ENCODE assay signal across 8 mouse cellular contexts in the genomic region with DNA sequence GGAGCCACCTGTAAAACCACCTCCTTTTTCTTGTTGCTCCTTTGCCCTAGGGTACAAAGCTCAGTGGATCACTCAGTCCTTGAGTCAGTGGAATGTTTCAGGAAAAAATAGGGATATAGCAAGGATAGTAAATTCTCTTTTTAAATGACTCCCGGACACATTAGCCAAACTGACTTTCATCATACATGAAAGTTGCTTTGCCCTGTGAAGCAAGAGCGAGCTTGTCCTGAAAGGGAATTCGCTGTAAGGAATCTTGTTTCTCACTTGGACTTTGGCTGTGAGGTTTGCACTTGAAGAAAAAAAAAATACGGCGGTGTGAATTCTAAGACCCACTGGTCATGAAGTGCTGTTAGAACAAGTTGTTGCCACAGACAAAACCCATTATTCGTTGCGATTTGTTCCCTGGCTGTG. TPM values are rescaled to one million over a fixed set of nuclear protein-coding genes. Genes with fewer than 3 reads are reported as not detected.
DNase-seq lines count a peak whose midpoint lies in the region; ATAC-seq and TF ChIP-seq lines count a peak whose summit lies in the region.

No protein-coding gene starts in this region.

- H3K79me2 ChIP-seq in macrophage (ENCODE audit: inconsistent target): peaks cover 65% of the 10 kb centered on the region

- H3K27ac ChIP-seq in ES-E14 (ENCODE audit: insufficient read depth, low read depth, low read length, poor library complexity, severe bottlenecking): no peak overlapping the region
- no peak overlapping the region for H3K27ac ChIP-seq in forebrain, embryonic 14.5 days (ENCODE audit: low read depth, low read length)
- H3K27ac ChIP-seq in macrophage: peak overlapping the region; percentile 90

- DNase-seq in 3T3-L1 (ENCODE audit: low read depth, low spot score) (peak; percentile 44), ES-E14 (ENCODE audit: low read depth, low spot score) (no peak)
- peak; percentile 6 for DNase-seq in forebrain, embryonic 14.5 days (ENCODE audit: low spot score)
- DNase-seq in kidney, adult 8-10 months: peak; percentile 75 to 89
- DNase-seq in urinary bladder, adult 2 months (ENCODE audit: low spot score): no peak
- no peak for DNase-seq in left cerebral cortex, postnatal 10 days (ENCODE audit: extremely low spot score in 1 of 2, low spot score in 2 of 2)
- no peak for DNase-seq in urinary bladder, postnatal 4 days (ENCODE audit: low spot score in 2 of 2)

- no peak overlapping the region; the same call in 1 of the 2 replicates for H3K9ac ChIP-seq in ES-E14 (ENCODE audit: insufficient read depth, low read depth, low read length, poor library complexity, severe bottlenecking)
- peak overlapping the region; percentile 97 for H3K9ac ChIP-seq in forebrain, embryonic 14.5 days (ENCODE audit: low read length)

- no peaks in the 10 kb centered on the region for H3K9me3 ChIP-seq in ES-E14 (ENCODE audit: control insufficient read depth, insufficient read depth, low read depth, low read length)
- H3K9me3 ChIP-seq in forebrain, embryonic 14.5 days (replicated peaks; ENCODE audit: control insufficient read depth, low read length): no peaks in the 10 kb centered on the region

- H3K36me3 ChIP-seq in ES-E14 (ENCODE audit: control insufficient read depth, insufficient read depth, low read length, poor library complexity, severe bottlenecking) (no peaks in the 10 kb centered on the region), macrophage (ENCODE audit: inconsistent target) (no peaks in the 10 kb centered on the region)
- no peaks in the 10 kb centered on the region for H3K36me3 ChIP-seq in forebrain, embryonic 14.5 days (ENCODE audit: control insufficient read depth, insufficient read depth, low read length)

- in situ Hi-C loops in ES-E14 (cut with MboI; ENCODE audit: low sequenced_read_pairs in 2 of 2, unreplicated experiment in 2 of 2): no loop called here

- H3K4me2 ChIP-seq in forebrain, embryonic 14.5 days (ENCODE audit: low read length): peak overlapping the region; percentile 64

- ATAC-seq in forebrain, embryonic 14.5 days: no peak

- no peaks in the 10 kb centered on the region for H3K27me3 ChIP-seq in forebrain, embryonic 14.5 days (replicated peaks; ENCODE audit: control insufficient read depth, insufficient read depth, low read length)

- WGBS in forebrain, embryonic 14.5 days: 16% methylated on average over 7 of the region's 7 CpGs
- WGBS in macrophage (ENCODE audit: missing documents): 7% methylated on average over 7 of the region's 7 CpGs

- H3K4me1 ChIP-seq in ES-E14 (ENCODE audit: control insufficient read depth in 2 of 2, insufficient read depth in 2 of 2, low read length in 2 of 2, poor library complexity in 1 of 2): peaks cover 0 to 4% of the 10 kb centered on the region in 2 experiments; a peak in 1 of 4 replicates
- peaks cover 7% of the 10 kb centered on the region; the same call in 1 of the 2 replicates for H3K4me1 ChIP-seq in forebrain, embryonic 14.5 days (ENCODE audit: control insufficient read depth, insufficient read depth, low read length)

- intact Hi-C loops in left cerebral cortex, postnatal 10 days (cut with DNase I): loop anchor here (5.0 kb wide), 1 partner anchor 110 kb away; no protein-coding TSS in a partner anchor

- peak overlapping the region; percentile 95 to 97 for H3K4me3 ChIP-seq in ES-E14 (ENCODE audit: insufficient read depth in 1 of 2, low read depth in 1 of 2, low read length in 2 of 2, poor library complexity in 1 of 2, severe bottlenecking in 1 of 2)
- peak overlapping the region; percentile 97 for H3K4me3 ChIP-seq in forebrain, embryonic 14.5 days (ENCODE audit: low read depth, low read length)
- H3K4me3 ChIP-seq in macrophage (ENCODE audit: inconsistent target): peak overlapping the region; percentile 98

TF ChIP-seq in ES-E14, 5 proteins besides CTCF, POLR2A, EP300 and RAD21:
- TF ChIP-seq HCFC1 (IDR thresholded peaks at IDR 0.05; ENCODE audit: borderline replicate concordance, insufficient read depth, low read length): no peak
- TF ChIP-seq CHD2 (IDR thresholded peaks at IDR 0.05; ENCODE audit: low read depth, low read length): no peak
- no peak for TF ChIP-seq MAFK (IDR thresholded peaks at IDR 0.05; ENCODE audit: insufficient read depth, low read depth, low read length)
- TF ChIP-seq ZNF384 (IDR thresholded peaks at IDR 0.05; ENCODE audit: low read depth, low read length): no peak
- TF ChIP-seq ZC3H11A (IDR thresholded peaks at IDR 0.05; ENCODE audit: borderline replicate concordance, low read depth, low read length): no peak

RNA-seq across cellular contexts. Expression of a gene that starts 1.8 kb away (rescaled TPM):
- total RNA-seq in ES-E14 (2012; rRNA removed): 86.2 and 125 TPM in 2 replicates
- polyA plus RNA-seq in forebrain, embryonic 14.5 days (2014; fragmentation: Nextera tagmentation; extraction: Ambion mirVana): 43.3 and 50.4 TPM in 2 replicates
- total RNA-seq in macrophage (2018; cell fraction: chromatin; rRNA removed): 1,000 to 10,000 TPM in 14 of 26 experiments, 100 to 1,000 TPM in 12; 565 to 3,106 (median 1,067) TPM
- 100 to 1,000 TPM; 113 to 452 (median 226) TPM for total RNA-seq in macrophage (2018; cell fraction: cytosol; rRNA removed)
- 1,000 to 10,000 TPM in 7 of 26 experiments, 100 to 1,000 TPM in 19; 280 to 1,895 (median 685) TPM for total RNA-seq in macrophage (2018; cell fraction: nucleus; rRNA removed)
- polyA plus RNA-seq in macrophage (2018): 217 to 393 TPM (median 273 TPM) in 3 replicates
- polyA plus RNA-seq in urinary bladder, adult 2 months (2012; rRNA removed): 148 and 156 TPM in 2 replicates
- total RNA-seq in left cerebral cortex, postnatal 10 days (2021): 100 to 1,000 TPM; 180 to 182 TPM

Comparison
In these comparisons a context has a peak if more than half of its experiments do, and no peak if none do; other contexts are left out.
1. DNase-seq: peak in 3T3-L1 (single experiment), forebrain, embryonic 14.5 days (single experiment) and kidney, adult 8-10 months (2 of 2); none in ES-E14 (single experiment), urinary bladder, adult 2 months (single experiment), left cerebral cortex, postnatal 10 days (0 of 2) and urinary bladder, postnatal 4 days (0 of 2).
2. Peak in every context shown above with its lines, with median percentiles within 50 percentile points of each other: H3K4me3 ChIP-seq.